Mouse (Mus musculus) liver, postnatal 0 days (tissue): ENCODE results near the gene Wipf1. TPM values are rescaled to one million over a fixed set of nuclear protein-coding genes. Genes with fewer than 3 reads are reported as not detected.
A peak's percentile ranks its signal among the peaks of the same experiment; 100 is the strongest.

ENCODE experiments used
- ATAC-seq: fragments of 200-750 bp; cut with Nextera tagmentation; 2 replicates; pipeline ENCODE4 v1.8.0; 2017; ENCODE audit warnings: mild to moderate bottlenecking, moderate library complexity
- DNase-seq: peaks from one replicate; pipeline ENCODE4 v3.0.0-alpha.2; 2016
- H3K27ac ChIP-seq: fragments of 300-500 bp; sonication (generic); 2 replicates; pipeline ENCODE4 v1.5.1; 2014; ENCODE audit warnings: antibody characterized with exemption, moderate library complexity, mild to moderate bottlenecking, low read depth
- H3K27me3 ChIP-seq: fragments of 300-500 bp; sonication (generic); 2 replicates; pipeline ENCODE4 v1.6.1; 2014; ENCODE audit warnings: low read length, control low read depth, mixed read lengths; ENCODE audit not compliant: insufficient read depth
- H3K36me3 ChIP-seq: fragments of 300-500 bp; sonication (generic); replicated peaks from 2 replicates; pipeline ENCODE4 v1.6.1; 2014; ENCODE audit warnings: mild to moderate bottlenecking, control low read depth, low read length, moderate library complexity, mixed read lengths; ENCODE audit not compliant: insufficient read depth
- H3K4me1 ChIP-seq: fragments of 300-500 bp; sonication (generic); 2 replicates; pipeline ENCODE4 v1.6.1; 2014; ENCODE audit warnings: antibody characterized with exemption, mild to moderate bottlenecking, control low read depth; ENCODE audit not compliant: insufficient read depth
- H3K4me2 ChIP-seq: fragments of 300-500 bp; sonication (generic); 2 replicates; pipeline ENCODE4 v1.6.1; 2014; ENCODE audit warnings: low read depth, mild to moderate bottlenecking, low read length, moderate library complexity, mixed read lengths
- H3K4me3 ChIP-seq: fragments of 300-500 bp; sonication (generic); 2 replicates; pipeline ENCODE4 v1.5.1; 2014; ENCODE audit warnings: low read depth, low read length
- H3K9ac ChIP-seq: fragments of 300-500 bp; sonication (generic); replicated peaks from 2 replicates; pipeline ENCODE4 v1.6.1; 2014; ENCODE audit warnings: mild to moderate bottlenecking, moderate library complexity
- H3K9me3 ChIP-seq: fragments of 300-500 bp; sonication (generic); 2 replicates; pipeline ENCODE4 v1.6.1; 2016; ENCODE audit warnings: mild to moderate bottlenecking, control low read depth, low read length, mixed read lengths
- CTCF ChIP-seq: sonication (generic); IDR thresholded peaks from 2 replicates; pipeline ENCODE4 v1.5.1; 2016; ENCODE audit warnings: antibody characterized with exemption, low read depth
- EP300 ChIP-seq: IDR thresholded peaks from 2 replicates; pipeline ENCODE4 v1.6.1; 2016; ENCODE audit warnings: antibody characterized with exemption, low read depth, mild to moderate bottlenecking
- WGBS: fragments of 180-500 bp; shearing (Covaris S2); extraction: QIAGEN DNeasy Blood & Tissue Kit; methylation state at CpG from one replicate; pipeline ENCODE4 v1.1.7; 2014; ENCODE audit not compliant: insufficient replicate concordance; 5-methylcytosine and 5-hydroxymethylcytosine counted together
- polyA plus RNA-seq: library from polyadenylated mRNA; unstranded; fragments of >200 nt; fragmentation: Nextera tagmentation; extraction: Ambion mirVana; gene quantifications from 2 replicates; pipeline ENCODE4 v1.2.1, GENCODE M21; 2015

Wipf1 gene
- polyA plus RNA-seq, 1 experiment from 2014 or later, result 4.3 TPM

DNA sequence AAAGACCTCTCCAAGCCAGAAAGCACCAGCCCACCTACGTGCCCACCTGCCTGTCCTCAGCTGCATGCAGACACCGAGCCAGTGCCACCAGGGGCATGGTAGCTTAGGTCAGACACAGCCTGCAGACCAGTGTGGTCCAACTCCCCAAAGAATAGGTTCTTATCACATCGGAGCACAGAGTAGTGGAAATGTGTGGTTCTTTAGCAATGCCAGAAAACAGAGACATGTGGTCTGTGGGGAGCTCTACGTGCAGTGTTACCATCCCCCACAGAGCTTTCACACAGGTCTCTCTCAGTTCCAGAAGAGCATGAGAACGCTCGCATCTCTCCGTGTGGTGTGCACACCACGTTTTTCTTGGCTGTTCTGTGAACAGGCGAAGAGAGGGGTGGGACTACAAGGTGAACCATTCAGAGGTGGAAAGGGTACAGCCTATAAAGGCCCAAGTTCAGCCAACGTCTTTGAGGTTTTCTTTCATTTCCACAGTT is 59.3 kb downstream of the Wipf1 start:
- no peak overlapping the region for H3K27ac ChIP-seq

GRCm38 (mm10) chr2:73469552-73469951 is 60.0 kb downstream of the Wipf1 start:
- 71% methylated on average over 6 of the region's 6 CpGs for WGBS
- no peak for TF ChIP-seq CTCF
- TF ChIP-seq EP300, result no peak
- no peaks in the 10 kb centered on the region for H3K27me3 ChIP-seq
- H3K4me1 ChIP-seq, result peaks cover 11% of the 10 kb centered on the region
- no peak overlapping the region for H3K9ac ChIP-seq
- no peak overlapping the region for H3K4me3 ChIP-seq
- no peak for ATAC-seq
- H3K4me2 ChIP-seq, result 0 out of 2 replicates have a peak overlapping the region, but pooled peaks have one; percentile 38
- no peak for DNase-seq
- H3K36me3 ChIP-seq, result no peaks in the 10 kb centered on the region
- no peaks in the 10 kb centered on the region for H3K9me3 ChIP-seq
- no peak overlapping the region for H3K27ac ChIP-seq

More for the DNA sequence above, 59.3 kb downstream of the Wipf1 start:
- no peaks in the 10 kb centered on the region for H3K36me3 ChIP-seq
- H3K9me3 ChIP-seq, result no peaks in the 10 kb centered on the region
- DNase-seq (no peak), ATAC-seq (peak; percentile 85)
- 31% methylated on average over 10 of the region's 10 CpGs for WGBS
- H3K4me1 ChIP-seq, result peaks cover 13% of the 10 kb centered on the region
- H3K9ac ChIP-seq, result no peak overlapping the region
- peak overlapping the region; percentile 38 for H3K4me2 ChIP-seq
- 0 out of 2 replicates have a peak, but pooled peaks have one; percentile 41 for TF ChIP-seq EP300
- TF ChIP-seq CTCF, result peak; percentile 21; the same call in 1 of the 2 replicates
- H3K4me3 ChIP-seq, result no peak overlapping the region
- no peaks in the 10 kb centered on the region for H3K27me3 ChIP-seq

GRCm38 (mm10) chr2:73468993-73469392 is 60.5 kb downstream of the Wipf1 start:
- WGBS, result 89% methylated on average over 5 of the region's 5 CpGs
- no peaks in the 10 kb centered on the region for H3K9me3 ChIP-seq
- H3K9ac ChIP-seq, result no peak overlapping the region
- H3K4me2 ChIP-seq, result no peak overlapping the region
- H3K27me3 ChIP-seq, result no peaks in the 10 kb centered on the region
- H3K4me3 ChIP-seq, result no peak overlapping the region
- TF ChIP-seq EP300 (no peak), CTCF (no peak)
- no peak overlapping the region for H3K27ac ChIP-seq
- no peak for ATAC-seq
- DNase-seq, result no peak
- H3K4me1 ChIP-seq, result peaks cover 9% of the 10 kb centered on the region; the same call in 1 of the 2 replicates
- H3K36me3 ChIP-seq, result no peaks in the 10 kb centered on the region

GRCm38 (mm10) chr2:73467071-73467851 is 62.3 kb downstream of the Wipf1 start:
- Histone ChIP-seq H3K9me3 (no peaks in the 10 kb centered on the region), H3K27ac (0 out of 2 replicates have a peak overlapping the region, but pooled peaks have one; percentile 8), H3K4me1 (peaks cover 18% of the 10 kb centered on the region; the same call in 1 of the 2 replicates), H3K9ac (no peak overlapping the region), H3K27me3 (no peaks in the 10 kb centered on the region), H3K36me3 (no peaks in the 10 kb centered on the region), H3K4me2 (no peak overlapping the region), H3K4me3 (no peak overlapping the region)
- 52% methylated on average over 7 of the region's 7 CpGs for WGBS
- no peak for DNase-seq
- TF ChIP-seq CTCF, result no peak
- ATAC-seq, result no peak

- Histone ChIP-seq H3K4me2 (no peak overlapping the region), H3K27me3 (no peaks in the 10 kb centered on the region), H3K4me1 (peaks cover 18% of the 10 kb centered on the region; the same call in 1 of the 2 replicates), H3K27ac (no peak overlapping the region), H3K4me3 (no peak overlapping the region), H3K9me3 (no peaks in the 10 kb centered on the region), H3K9ac (no peak overlapping the region), H3K36me3 (no peaks in the 10 kb centered on the region)
- ATAC-seq (no peak), DNase-seq (no peak)
- TF ChIP-seq EP300 (no peak), CTCF (no peak)
- WGBS, result 84% methylated on average over 10 of the region's 10 CpGs
Measured at GRCm38 (mm10) chr2:73466481-73466880, 63.1 kb downstream of the Wipf1 start.

GRCm38 (mm10) chr2:73463431-73464194 is 65.9 kb downstream of the Wipf1 start:
- Histone ChIP-seq H3K27ac (peak overlapping the region; percentile 37; the same call in 1 of the 2 replicates), H3K9me3 (no peaks in the 10 kb centered on the region), H3K4me1 (peaks cover 14% of the 10 kb centered on the region; the same call in 1 of the 2 replicates), H3K36me3 (no peaks in the 10 kb centered on the region), H3K27me3 (no peaks in the 10 kb centered on the region), H3K9ac (no peak overlapping the region), H3K4me2 (peak overlapping the region; percentile 24; the same call in 1 of the 2 replicates), H3K4me3 (no peak overlapping the region)
- DNase-seq (no peak), ATAC-seq (peak; percentile 31; the same call in 1 of the 2 replicates)
- no peak for TF ChIP-seq CTCF
- TF ChIP-seq EP300, result no peak
- WGBS, result 28% methylated on average over 7 of the region's 7 CpGs
